In the genomic region with DNA sequence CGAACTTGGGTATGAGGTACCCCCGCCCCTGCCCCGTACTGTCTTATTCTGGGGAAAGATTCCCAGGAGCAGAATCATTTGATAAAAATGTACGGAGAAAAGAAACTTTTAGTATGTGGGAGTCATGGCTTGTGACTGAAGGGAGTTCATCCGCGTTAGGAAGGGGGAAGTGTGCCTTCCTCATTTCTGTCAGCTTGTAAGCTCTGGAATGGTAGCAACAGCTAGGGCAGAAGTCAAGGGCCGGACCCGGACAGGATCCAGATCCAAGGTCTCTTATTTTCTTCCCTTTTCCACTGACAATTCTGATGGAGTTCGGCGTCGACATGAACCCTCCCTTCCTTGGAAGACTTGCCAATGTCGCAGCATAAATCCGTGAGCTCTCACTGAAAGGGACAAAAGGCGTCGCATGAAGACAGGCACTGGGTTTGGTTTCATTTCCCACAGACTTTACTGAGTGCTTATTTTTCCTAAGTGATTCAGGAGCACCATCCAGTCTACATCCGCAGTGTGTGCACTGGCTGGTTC, we compare ENCODE assay signal across 18 mouse cellular contexts.
A peak's percentile ranks its signal among the peaks of the same experiment; 100 is the strongest.
DNase-seq lines count a peak whose midpoint lies in the region; ATAC-seq lines count a peak whose summit lies in the region.
"Had no signal": no experiment of that assay in that cellular context is flagged by ENCODE, and none has a peak within 500 bp of the region (broad histone marks: within the 10 kb centered on the region; RNA-seq: fewer than 3 reads in every experiment).

No protein-coding gene starts in this region.

- no peak overlapping the region for H3K4me2 ChIP-seq in kidney, embryonic 16.5 days (replicated peaks; ENCODE audit: low read depth, low read length)
- no peak overlapping the region for H3K4me2 ChIP-seq in midbrain, embryonic 13.5 days (replicated peaks)
- H3K4me2 ChIP-seq: embryonic facial prominence, embryonic 12.5 days; heart, embryonic 15.5 days; hindbrain, embryonic 13.5 days; limb, embryonic 13.5 days; midbrain, embryonic 15.5 days had no signal

- no peak overlapping the region for H3K4me3 ChIP-seq in kidney, embryonic 16.5 days (ENCODE audit: low read length)
- H3K4me3 ChIP-seq in macrophage (ENCODE audit: inconsistent target), result no peak overlapping the region
- no peak overlapping the region for H3K4me3 ChIP-seq in midbrain, embryonic 13.5 days (replicated peaks)
- H3K4me3 ChIP-seq: embryonic facial prominence, embryonic 12.5 days; heart, embryonic 15.5 days; hindbrain, embryonic 13.5 days; limb, embryonic 13.5 days; midbrain, embryonic 15.5 days had no signal

- WGBS in kidney, embryonic 16.5 days, result 57% methylated on average over 16 of the region's 16 CpGs
- 51% methylated on average over 16 of the region's 16 CpGs for WGBS in macrophage (ENCODE audit: missing documents)
- WGBS in midbrain, embryonic 13.5 days, result 85% methylated on average over 16 of the region's 16 CpGs

- H3K36me3 ChIP-seq in kidney, embryonic 16.5 days (ENCODE audit: insufficient read depth, low read length), result no peaks in the 10 kb centered on the region
- no peaks in the 10 kb centered on the region for H3K36me3 ChIP-seq in macrophage (ENCODE audit: inconsistent target)
- no peaks in the 10 kb centered on the region for H3K36me3 ChIP-seq in midbrain, embryonic 13.5 days
- H3K36me3 ChIP-seq: embryonic facial prominence, embryonic 12.5 days; heart, embryonic 15.5 days; hindbrain, embryonic 13.5 days; limb, embryonic 13.5 days; midbrain, embryonic 15.5 days had no signal

- H3K27me3 ChIP-seq in kidney, embryonic 16.5 days (ENCODE audit: insufficient read depth, low read length), result no peaks in the 10 kb centered on the region
- H3K27me3 ChIP-seq in midbrain, embryonic 13.5 days, result no peaks in the 10 kb centered on the region
- H3K27me3 ChIP-seq: embryonic facial prominence, embryonic 12.5 days; heart, embryonic 15.5 days; hindbrain, embryonic 13.5 days; limb, embryonic 13.5 days; midbrain, embryonic 15.5 days; Patski had no signal

- peak; percentile 43 for DNase-seq in heart, adult 8-10 months (ENCODE audit: low spot score)
- DNase-seq in heart, postnatal 25 days (ENCODE audit: low spot score), result no peak
- peak; percentile 22 to 40 for DNase-seq in kidney, postnatal 4 days
- peak; percentile 10 for DNase-seq in brain, adult 2 months (ENCODE audit: low read depth, low spot score)
- no peak for DNase-seq in frontal cortex, postnatal 36 days (ENCODE audit: low spot score in 2 of 2)
- DNase-seq: cerebellum, adult 2 months; forebrain, postnatal 0 days; lung, adult 18-20 months; thymus, postnatal 4 days had no signal

- no peak overlapping the region for H3K9ac ChIP-seq in kidney, embryonic 16.5 days (replicated peaks; ENCODE audit: low read length)
- no peak overlapping the region for H3K9ac ChIP-seq in midbrain, embryonic 13.5 days (replicated peaks)
- H3K9ac ChIP-seq: embryonic facial prominence, embryonic 12.5 days; forebrain, postnatal 0 days; heart, embryonic 15.5 days; hindbrain, embryonic 13.5 days; limb, embryonic 13.5 days; midbrain, embryonic 15.5 days had no signal

- 0 out of 2 replicates have a peak, but pooled peaks cover under 1% of the 10 kb centered on the region for H3K4me1 ChIP-seq in kidney, embryonic 16.5 days (ENCODE audit: insufficient read depth, low read length)
- H3K4me1 ChIP-seq in midbrain, embryonic 13.5 days (replicated peaks), result peaks cover 3% of the 10 kb centered on the region

- ATAC-seq in kidney, embryonic 16.5 days (ENCODE audit: low FRiP score, low TSS enrichment), result no peak
- no peak for ATAC-seq in midbrain, embryonic 13.5 days
- ATAC-seq: forebrain, postnatal 0 days; midbrain, embryonic 15.5 days; Patski had no signal

- no peaks in the 10 kb centered on the region for H3K9me3 ChIP-seq in kidney, embryonic 16.5 days (ENCODE audit: low read length)
- H3K9me3 ChIP-seq in midbrain, embryonic 13.5 days, result no peaks in the 10 kb centered on the region
- H3K9me3 ChIP-seq: embryonic facial prominence, embryonic 12.5 days; heart, embryonic 15.5 days; hindbrain, embryonic 13.5 days; limb, embryonic 13.5 days; midbrain, embryonic 15.5 days had no signal

- H3K27ac ChIP-seq in kidney, embryonic 16.5 days (ENCODE audit: low read length), result no peak overlapping the region
- H3K27ac ChIP-seq in macrophage, result peak overlapping the region; percentile 50
- H3K27ac ChIP-seq in midbrain, embryonic 13.5 days, result no peak overlapping the region
- H3K27ac ChIP-seq: embryonic facial prominence, embryonic 12.5 days; heart, embryonic 15.5 days; hindbrain, embryonic 13.5 days; limb, embryonic 13.5 days; midbrain, embryonic 15.5 days had no signal

- H3K79me2 ChIP-seq in macrophage (ENCODE audit: inconsistent target), result no peaks in the 10 kb centered on the region

- intact Hi-C loops in heart, postnatal 25 days (cut with DNase I), result no loop called here

Comparison
In these comparisons a context has a peak if more than half of its experiments do, and no peak if none do; other contexts are left out.
1. DNase-seq: peak in heart, adult 8-10 months (single experiment), kidney, postnatal 4 days (2 of 2) and brain, adult 2 months (single experiment); none in heart, postnatal 25 days (single experiment) and frontal cortex, postnatal 36 days (0 of 2).